Mouse (Mus musculus): ENCODE measurements around the gene Dhx15.

DNA sequence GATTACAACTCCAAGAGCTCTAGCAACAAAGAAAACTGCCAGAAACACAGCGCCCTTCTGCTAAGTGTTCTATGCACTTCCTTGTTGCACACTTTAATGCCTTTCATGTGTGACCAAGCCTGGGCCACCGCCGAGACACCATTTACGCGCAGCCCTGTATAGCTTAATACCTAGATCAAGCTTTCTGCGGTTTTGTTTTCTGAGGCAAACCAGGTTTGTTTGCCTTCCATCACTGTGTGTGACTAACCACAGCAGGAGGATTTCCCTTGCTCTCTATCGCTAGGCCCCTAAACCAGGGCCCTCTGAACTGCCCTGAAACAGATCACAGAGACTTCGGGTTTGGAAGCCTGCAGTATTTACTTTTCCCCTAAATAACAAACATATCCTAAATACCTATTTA lies 64.5 kb downstream of the Dhx15 start:
- TF ChIP-seq CTCF (IDR thresholded peaks at IDR 0.05; ENCODE audit: control insufficient read depth, insufficient read depth, insufficient read length) (no peak), CEBPB (IDR thresholded peaks at IDR 0.05; ENCODE audit: low read depth) (no peak), USF1 (IDR thresholded peaks at IDR 0.05; ENCODE audit: low read depth) (no peak), MYOG (IDR thresholded peaks at IDR 0.05; ENCODE audit: control insufficient read depth, extremely low read depth, insufficient read length) (no peak), MAX (IDR thresholded peaks at IDR 0.05) (no peak), FOSL1 (IDR thresholded peaks at IDR 0.05; ENCODE audit: insufficient read depth, low read length, poor library complexity, severe bottlenecking) (no peak)
